7 mouse cellular contexts compared by ENCODE assay signal in genomic region chr14:105896791-105897568, GRCm38 (mm10). TPM values are rescaled to one million over a fixed set of nuclear protein-coding genes. Genes with fewer than 3 reads are reported as not detected.
DNase-seq lines count a peak whose midpoint lies in the region; ATAC-seq and TF ChIP-seq lines count a peak whose summit lies in the region.

Gene Spry2, minus strand, starts transcription at chr14:105896819.

- H3K27ac ChIP-seq in limb, embryonic 10.5 days, result peak within 1 kb of the TSS; percentile 92
- peak within 1 kb of the TSS; percentile 99 for H3K27ac ChIP-seq in midbrain, embryonic 12.5 days (replicated peaks)
- peak within 1 kb of the TSS; percentile 93 for H3K27ac ChIP-seq in small intestine, adult 2 months (ENCODE audit: insufficient read depth, low read depth, low read length)

- peak within 1 kb of the TSS; percentile 90 for H3K4me2 ChIP-seq in midbrain, embryonic 12.5 days (replicated peaks)

- H3K4me3 ChIP-seq in limb, embryonic 10.5 days, result peak within 1 kb of the TSS; percentile 66
- peak within 1 kb of the TSS; percentile 80 for H3K4me3 ChIP-seq in midbrain, embryonic 12.5 days
- peak within 1 kb of the TSS; percentile 99 for H3K4me3 ChIP-seq in small intestine, adult 2 months (ENCODE audit: low read depth, low read length)

- peak; percentile 96 for DNase-seq in adrenal gland, postnatal 10 days
- DNase-seq in embryo, embryonic 11.5 days (ENCODE audit: low read depth, low spot score), result peak; percentile 90
- peak; percentile 93 for DNase-seq in kidney, adult 18-20 months
- peak; percentile 90 for DNase-seq in limb, embryonic 10.5 days (ENCODE audit: low spot score)

- no peaks in the 10 kb centered on the region for H3K27me3 ChIP-seq in limb, embryonic 10.5 days (ENCODE audit: low read depth, poor library complexity, severe bottlenecking)
- H3K27me3 ChIP-seq in midbrain, embryonic 12.5 days, result peaks cover 25% of the 10 kb centered on the region
- H3K27me3 ChIP-seq in small intestine, adult 2 months (ENCODE audit: control insufficient read depth, insufficient read depth, low read length), result no peaks in the 10 kb centered on the region

- H3K9me3 ChIP-seq in limb, embryonic 10.5 days (replicated peaks), result no peaks in the 10 kb centered on the region
- H3K9me3 ChIP-seq in midbrain, embryonic 12.5 days, result no peaks in the 10 kb centered on the region

- under 1% methylated on average over 64 of the region's 89 CpGs for WGBS in limb, embryonic 10.5 days
- whole genome bisulfite sequencing in midbrain, embryonic 12.5 days, result under 1% methylated on average over 53 of the region's 89 CpGs
- whole genome bisulfite sequencing in small intestine, adult 2 months, result under 1% methylated on average over 83 of the region's 89 CpGs

- peaks cover 35% of the 10 kb centered on the region for H3K4me1 ChIP-seq in limb, embryonic 10.5 days
- peaks cover 20% of the 10 kb centered on the region for H3K4me1 ChIP-seq in midbrain, embryonic 12.5 days
- peaks cover 2% of the 10 kb centered on the region for H3K4me1 ChIP-seq in small intestine, adult 2 months (ENCODE audit: control insufficient read depth, insufficient read depth, insufficient read length, low read length)

- TF ChIP-seq POLR2A in small intestine, adult 2 months (IDR thresholded peaks at IDR 0.05; ENCODE audit: low read depth, low read length), result peak; percentile 69

- no peak for TF ChIP-seq CTCF in small intestine, adult 2 months (IDR thresholded peaks at IDR 0.05; ENCODE audit: extremely low read depth, insufficient read length, insufficient replicate concordance, low read depth, low read length)

- ATAC-seq in granulocyte monocyte progenitor cell, adult 5-6 weeks (replicated peaks; ENCODE audit: poor library complexity, severe bottlenecking), result peak; percentile 58
- ATAC-seq in midbrain, embryonic 12.5 days (ENCODE audit: low FRiP score, low read depth), result peak; percentile 93

- H3K9ac ChIP-seq in midbrain, embryonic 12.5 days (replicated peaks), result peak within 1 kb of the TSS; percentile 91

- peaks cover 15% of the 10 kb centered on the region for H3K36me3 ChIP-seq in limb, embryonic 10.5 days
- H3K36me3 ChIP-seq in midbrain, embryonic 12.5 days, result 0 out of 2 replicates have a peak, but pooled peaks cover 5% of the 10 kb centered on the region
- H3K36me3 ChIP-seq in small intestine, adult 2 months (ENCODE audit: control insufficient read depth, insufficient read depth, low read length), result peaks cover 12% of the 10 kb centered on the region; the same call in 1 of the 2 replicates

RNA-seq across cellular contexts. Expression of gene Spry2, which starts in this region (rescaled TPM):
- 10 to 100 TPM; 39.4 to 41.3 TPM for total RNA-seq in adrenal gland, postnatal 10 days (2021)
- total RNA-seq in granulocyte monocyte progenitor cell, adult 5-6 weeks (2014; fragmentation: Nextera tagmentation), result 7.9 and 9.1 TPM in 2 replicates
- 6.8 and 9.3 TPM in 2 replicates for total RNA-seq in granulocyte monocyte progenitor cell, adult 5-6 weeks (2017)
- 36.2 and 43.4 TPM in 2 replicates for polyA plus RNA-seq in limb, embryonic 10.5 days (2016; fragmentation: Nextera tagmentation; extraction: Ambion mirVana)
- polyA plus RNA-seq in midbrain, embryonic 12.5 days (2016; fragmentation: Nextera tagmentation; extraction: Ambion mirVana), result 23.2 and 26.1 TPM in 2 replicates
- polyA plus RNA-seq in small intestine, adult 2 months (2012; rRNA removed), result 5.6 and 11.6 TPM in 2 replicates

Comparison
In these comparisons a context has a peak if more than half of its experiments do, and no peak if none do; other contexts are left out.
1. Peak in every context shown above with its lines: DNase-seq, ATAC-seq, H3K4me3 ChIP-seq and H3K27ac ChIP-seq.